Mouse (Mus musculus) spleen, adult 2 months (tissue): ENCODE results near the gene Nsun3. TPM values are rescaled to one million over a fixed set of nuclear protein-coding genes. Genes with fewer than 3 reads are reported as not detected.

Source experiments
- DNase-seq, 2 experiments: peaks; one replicate each; pipeline versions ENCODE4 v3.0.0 to v3.0.0-alpha.2; 2012 to 2021; ENCODE audit warnings: low spot score in 2 of 2, low read depth in 1 of 2
- H3K27ac ChIP-seq: fragments of 200-500 bp; 2 replicates; pipeline ENCODE4 v1.5.1; 2012; ENCODE audit warnings: low read length, inconsistent platforms; ENCODE audit not compliant: insufficient read depth
- H3K27me3 ChIP-seq: fragments of 200-500 bp; 2 replicates; pipeline ENCODE4 v1.6.1; 2012; ENCODE audit warnings: mild to moderate bottlenecking, moderate library complexity, low read length, inconsistent platforms; ENCODE audit not compliant: control insufficient read depth, insufficient read depth
- H3K36me3 ChIP-seq: fragments of 200-500 bp; 2 replicates; pipeline ENCODE4 v1.6.1; 2012; ENCODE audit warnings: mild to moderate bottlenecking, low read length, inconsistent platforms; ENCODE audit not compliant: control insufficient read depth, insufficient read depth
- H3K4me1 ChIP-seq: fragments of 200-500 bp; 2 replicates; pipeline ENCODE4 v1.6.1; 2011; ENCODE audit warnings: inconsistent platforms; ENCODE audit not compliant: control insufficient read depth, insufficient read depth, insufficient read length
- H3K4me3 ChIP-seq: fragments of 200-500 bp; 2 replicates; pipeline ENCODE4 v1.5.1; 2011; ENCODE audit warnings: mild to moderate bottlenecking, inconsistent platforms; ENCODE audit not compliant: insufficient read depth, insufficient read length; ENCODE audit errors: extremely low read depth
- CTCF ChIP-seq: fragments of 200-500 bp; IDR thresholded peaks from 2 replicates; pipeline ENCODE4 v1.5.1; 2011; ENCODE audit warnings: mild to moderate bottlenecking, inconsistent platforms; ENCODE audit not compliant: insufficient read depth, insufficient read length, insufficient replicate concordance; ENCODE audit errors: extremely low read depth
- POLR2A ChIP-seq: fragments of 200-500 bp; IDR thresholded peaks from 2 replicates; pipeline ENCODE4 v1.6.1; 2011; ENCODE audit warnings: low read depth, low read length, inconsistent platforms
- WGBS: fragments of 180-500 bp; shearing (Covaris S2); methylation state at CpG from one replicate; pipeline ENCODE4 v1.1.7; 2018; 5-methylcytosine and 5-hydroxymethylcytosine counted together
- polyA plus RNA-seq: library from polyadenylated mRNA; depleted of rRNA; stranded (reverse); fragments of >200 nt; gene quantifications from 2 replicates; pipeline ENCODE4 v1.2.3, GENCODE M21; 2012; rRNA removed

The Nsun3 gene
- polyA plus RNA-seq = 4.9 and 6.3 TPM in 2 replicates

DNA sequence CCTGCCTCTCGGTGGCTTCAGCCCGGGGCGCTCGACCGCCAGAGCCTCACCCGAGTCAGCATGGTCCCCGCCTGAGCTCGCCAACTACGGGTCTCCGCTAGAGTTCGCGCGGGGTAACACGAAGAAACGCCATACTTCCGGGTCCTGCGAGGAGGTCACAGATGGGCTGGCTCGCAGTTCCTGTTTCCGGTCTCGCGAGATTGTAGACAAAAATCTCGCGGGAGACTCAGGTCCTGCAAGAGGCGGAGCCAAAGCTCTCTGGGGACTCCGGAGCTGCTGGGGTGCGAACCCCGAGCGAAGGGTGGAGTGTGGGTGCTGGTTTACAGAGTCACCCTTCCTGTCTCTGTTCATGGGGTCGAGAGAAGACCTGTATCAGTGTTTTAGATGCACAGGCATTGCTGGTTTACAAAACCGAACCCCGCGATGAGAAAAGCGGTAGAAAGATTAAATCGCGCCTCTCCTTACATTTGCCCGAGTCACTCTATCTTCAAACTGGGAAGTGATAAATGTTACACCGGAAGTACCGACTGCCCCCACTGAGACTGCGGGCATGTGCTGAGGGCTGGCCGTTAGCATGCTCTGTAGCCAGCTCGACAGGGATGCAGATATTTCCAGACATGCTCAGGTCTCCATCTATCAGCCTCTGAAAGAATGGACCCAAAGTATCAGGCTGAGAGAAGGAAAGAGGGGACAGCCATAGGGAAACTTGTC is at the start of gene Nsun3:
Gene Nsun3, minus strand, starts transcription at position 198 of the 711 bp plus-strand sequence.
- H3K36me3 ChIP-seq = no peaks in the 10 kb centered on the region
- H3K27ac ChIP-seq = peak within 1 kb of the TSS; percentile 93
- 1% methylated on average over 41 of the region's 41 CpGs for WGBS
- TF ChIP-seq CTCF (no peak), POLR2A (peak; percentile 83)
- H3K4me1 ChIP-seq = no peaks in the 10 kb centered on the region; the same call in 1 of the 2 replicates
- peak; percentile 91 to 97 for DNase-seq
- no peaks in the 10 kb centered on the region for H3K27me3 ChIP-seq
- H3K4me3 ChIP-seq = peak within 1 kb of the TSS; percentile 97

GRCm38 (mm10) chr16:62834016-62834735 is 47.6 kb upstream of the Nsun3 start:
- Histone ChIP-seq H3K27me3 (no peaks in the 10 kb centered on the region), H3K27ac (no peak overlapping the region), H3K36me3 (no peaks in the 10 kb centered on the region), H3K4me1 (peaks cover 3% of the 10 kb centered on the region), H3K4me3 (no peak overlapping the region)
- TF ChIP-seq CTCF (no peak), POLR2A (no peak)
- WGBS = 53% methylated on average over 3 of the region's 3 CpGs
- DNase-seq = peak in 1 of 2 experiments; percentile 9

DNA sequence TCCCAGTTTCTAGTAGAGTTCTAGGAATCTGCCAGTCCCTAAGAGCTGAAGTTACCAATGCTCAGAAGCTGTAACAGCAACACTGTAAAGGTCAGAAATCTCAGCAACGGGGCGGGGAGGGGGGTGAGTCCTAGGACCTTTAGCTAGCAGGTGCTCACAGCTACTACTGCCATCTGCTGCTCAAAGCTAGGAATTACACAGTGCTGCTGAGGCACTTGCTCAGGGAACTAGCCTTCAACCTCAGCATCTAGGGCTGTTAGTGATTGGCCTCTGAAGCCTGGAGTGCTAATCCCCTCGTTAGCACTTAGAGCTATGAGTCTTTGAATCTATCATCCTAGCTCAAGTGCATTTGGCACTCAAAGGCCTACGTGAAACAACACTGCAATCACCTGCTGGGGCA is 45.9 kb upstream of the Nsun3 start:
- no peak overlapping the region for H3K27ac ChIP-seq
- peaks cover 3% of the 10 kb centered on the region for H3K4me1 ChIP-seq
- H3K27me3 ChIP-seq = no peaks in the 10 kb centered on the region
- TF ChIP-seq CTCF = peak; percentile 67; the same call in 1 of the 2 replicates
- no peak for TF ChIP-seq POLR2A
- peak; percentile 40 to 45 for DNase-seq
- H3K36me3 ChIP-seq = no peaks in the 10 kb centered on the region
- H3K4me3 ChIP-seq = no peak overlapping the region
- WGBS = 30% methylated on average over 4 of the region's 4 CpGs

DNA sequence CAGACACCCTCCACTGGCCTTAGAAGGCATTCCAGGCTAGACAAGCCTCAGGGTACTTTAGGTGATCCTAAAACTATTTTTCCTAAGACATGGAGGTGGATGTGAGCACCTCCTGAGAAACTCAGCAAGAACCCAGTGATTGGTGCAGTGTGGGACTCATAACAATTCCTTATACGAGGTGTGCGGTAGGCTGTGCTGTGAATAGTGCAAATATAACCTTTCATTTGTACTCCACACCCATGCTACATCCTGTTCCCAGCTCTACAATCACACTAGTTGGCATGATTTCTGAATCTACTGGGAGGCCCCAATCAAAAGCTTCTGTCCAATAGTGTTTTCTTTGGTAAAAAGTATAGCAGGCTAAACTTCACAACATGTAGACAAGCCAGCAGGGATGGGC is 45.4 kb upstream of the Nsun3 start:
- Histone ChIP-seq H3K4me1 (peaks cover 3% of the 10 kb centered on the region), H3K27me3 (no peaks in the 10 kb centered on the region), H3K27ac (no peak overlapping the region), H3K36me3 (no peaks in the 10 kb centered on the region), H3K4me3 (no peak overlapping the region)
- DNase-seq = no peak
- 86% methylated on average over 2 of the region's 2 CpGs for whole genome bisulfite sequencing
- TF ChIP-seq CTCF = no peak
- TF ChIP-seq POLR2A = no peak

- no peaks in the 10 kb centered on the region for H3K27me3 ChIP-seq
- H3K27ac ChIP-seq = no peak overlapping the region
- TF ChIP-seq POLR2A (no peak), CTCF (no peak)
- no peaks in the 10 kb centered on the region for H3K36me3 ChIP-seq
- DNase-seq = peak in 1 of 2 experiments; percentile 27
- no peaks in the 10 kb centered on the region for H3K4me1 ChIP-seq
- H3K4me3 ChIP-seq = no peak overlapping the region
- 65% methylated on average over 12 of the region's 12 CpGs for WGBS
Observed at GRCm38 (mm10) chr16:62826156-62827001, 39.8 kb upstream of the Nsun3 start.

- no peaks in the 10 kb centered on the region for H3K4me1 ChIP-seq
- H3K36me3 ChIP-seq = no peaks in the 10 kb centered on the region
- TF ChIP-seq POLR2A (no peak), CTCF (no peak)
- no peak overlapping the region for H3K27ac ChIP-seq
- WGBS = 96% methylated on average over 6 of the region's 6 CpGs
- no peak overlapping the region for H3K4me3 ChIP-seq
- no peaks in the 10 kb centered on the region for H3K27me3 ChIP-seq
- DNase-seq = no peak
Observed at GRCm38 (mm10) chr16:62822472-62822871, 35.9 kb upstream of the Nsun3 start.

GRCm38 (mm10) chr16:62814491-62814890 is 27.9 kb upstream of the Nsun3 start, which contains the start of gene Stx19:
Stx19 (plus strand) TSS chr16:62814676.
- H3K4me3 ChIP-seq = no peak within 1 kb of the TSS
- H3K27ac ChIP-seq = no peak within 1 kb of the TSS
- TF ChIP-seq POLR2A = no peak
- TF ChIP-seq CTCF = no peak
- no peak for DNase-seq
- no peaks in the 10 kb centered on the region for H3K4me1 ChIP-seq
- H3K36me3 ChIP-seq = no peaks in the 10 kb centered on the region
- 84% methylated on average over 5 of the region's 5 CpGs for WGBS
- H3K27me3 ChIP-seq = no peaks in the 10 kb centered on the region
